In genomic region chr16:35939690-35940089, GRCm38 (mm10) we compare ENCODE assay signal across 8 mouse cellular contexts. TPM values are rescaled to one million over a fixed set of nuclear protein-coding genes. Genes with fewer than 3 reads are reported as not detected.
DNase-seq lines count a peak whose midpoint lies in the region; ATAC-seq and TF ChIP-seq lines count a peak whose summit lies in the region.

No protein-coding gene starts in this region.

- H3K27me3 ChIP-seq in E14TG2a.4 (ENCODE audit: insufficient read depth, low read length), result peaks cover 5% of the 10 kb centered on the region; the same call in 1 of the 2 replicates
- H3K27me3 ChIP-seq in forebrain, embryonic 12.5 days, result peaks cover 17% of the 10 kb centered on the region
- H3K27me3 ChIP-seq in heart, postnatal 0 days (ENCODE audit: control insufficient read depth, insufficient read depth, low read length), result no peaks in the 10 kb centered on the region
- no peaks in the 10 kb centered on the region for H3K27me3 ChIP-seq in liver, embryonic 14.5 days (ENCODE audit: control insufficient read depth, insufficient read depth, low read length)
- H3K27me3 ChIP-seq in stomach, postnatal 0 days (ENCODE audit: control insufficient read depth, insufficient read depth, low read length), result no peaks in the 10 kb centered on the region

- H3K4me3 ChIP-seq in E14TG2a.4 (replicated peaks; ENCODE audit: low read length), result peak overlapping the region; percentile 86
- H3K4me3 ChIP-seq in forebrain, embryonic 12.5 days (replicated peaks), result no peak overlapping the region
- H3K4me3 ChIP-seq in heart, postnatal 0 days (ENCODE audit: low read depth, low read length), result peak overlapping the region; percentile 80
- H3K4me3 ChIP-seq in liver, embryonic 14.5 days (ENCODE audit: insufficient read depth in 1 of 2, low read depth in 2 of 2, low read length in 2 of 2), result peak overlapping the region; percentile 80 to 88
- H3K4me3 ChIP-seq in stomach, postnatal 0 days (ENCODE audit: low read depth, low read length), result peak overlapping the region; percentile 80

- peaks cover 3% of the 10 kb centered on the region for H3K36me3 ChIP-seq in E14TG2a.4 (ENCODE audit: insufficient read depth, low read length)
- 0 out of 2 replicates have a peak, but pooled peaks cover 3% of the 10 kb centered on the region for H3K36me3 ChIP-seq in forebrain, embryonic 12.5 days (replicated peaks)
- peaks cover 36% of the 10 kb centered on the region for H3K36me3 ChIP-seq in heart, postnatal 0 days (replicated peaks; ENCODE audit: control insufficient read depth, insufficient read depth, low read length)
- peaks cover 2% of the 10 kb centered on the region for H3K36me3 ChIP-seq in liver, embryonic 14.5 days (replicated peaks; ENCODE audit: control insufficient read depth, insufficient read depth, low read depth)
- 0 out of 2 replicates have a peak, but pooled peaks cover 4% of the 10 kb centered on the region for H3K36me3 ChIP-seq in stomach, postnatal 0 days (ENCODE audit: control insufficient read depth, insufficient read depth, low read length)

- no peak overlapping the region for H3K27ac ChIP-seq in forebrain, embryonic 12.5 days
- peak overlapping the region; percentile 86 for H3K27ac ChIP-seq in heart, postnatal 0 days (ENCODE audit: low read depth)
- no peak overlapping the region for H3K27ac ChIP-seq in liver, embryonic 14.5 days
- peak overlapping the region; percentile 88 for H3K27ac ChIP-seq in stomach, postnatal 0 days (replicated peaks)

- no peak for TF ChIP-seq EP300 in heart, postnatal 0 days (IDR thresholded peaks at IDR 0.05; ENCODE audit: low read depth)
- no peak for TF ChIP-seq EP300 in liver, embryonic 14.5 days (IDR thresholded peaks at IDR 0.05; ENCODE audit: low read depth)
- TF ChIP-seq EP300 in stomach, postnatal 0 days (optimal IDR thresholded peaks at IDR 0.05), result no peak

- H3K4me1 ChIP-seq in E14TG2a.4 (replicated peaks; ENCODE audit: low read depth, low read length), result peaks cover 40% of the 10 kb centered on the region
- H3K4me1 ChIP-seq in forebrain, embryonic 12.5 days, result peaks cover 15% of the 10 kb centered on the region
- 0 out of 2 replicates have a peak, but pooled peaks cover 7% of the 10 kb centered on the region for H3K4me1 ChIP-seq in heart, postnatal 0 days (ENCODE audit: control insufficient read depth, insufficient read depth)
- H3K4me1 ChIP-seq in liver, embryonic 14.5 days (replicated peaks; ENCODE audit: control insufficient read depth in 2 of 2, insufficient read depth in 2 of 2, low read length in 1 of 2), result peaks cover 0 to 8% of the 10 kb centered on the region in 2 experiments; a peak in 1 of 4 replicates
- no peaks in the 10 kb centered on the region for H3K4me1 ChIP-seq in stomach, postnatal 0 days (replicated peaks; ENCODE audit: control insufficient read depth, insufficient read depth)

- H3K9me3 ChIP-seq in E14TG2a.4 (ENCODE audit: low read length), result no peaks in the 10 kb centered on the region
- H3K9me3 ChIP-seq in forebrain, embryonic 12.5 days, result no peaks in the 10 kb centered on the region
- no peaks in the 10 kb centered on the region for H3K9me3 ChIP-seq in heart, postnatal 0 days (replicated peaks; ENCODE audit: control insufficient read depth, low read length)
- no peaks in the 10 kb centered on the region for H3K9me3 ChIP-seq in liver, embryonic 14.5 days (ENCODE audit: control insufficient read depth, low read length)
- H3K9me3 ChIP-seq in stomach, postnatal 0 days (ENCODE audit: control insufficient read depth, low read length), result no peaks in the 10 kb centered on the region

- H3K9ac ChIP-seq in forebrain, embryonic 12.5 days, result no peak overlapping the region
- peak overlapping the region; percentile 89; the same call in 1 of the 2 replicates for H3K9ac ChIP-seq in heart, postnatal 0 days (replicated peaks; ENCODE audit: low read depth, low read length)
- H3K9ac ChIP-seq in liver, embryonic 14.5 days (replicated peaks), result peak overlapping the region; percentile 87
- H3K9ac ChIP-seq in stomach, postnatal 0 days (ENCODE audit: low read length), result peak overlapping the region; percentile 86

- peak; percentile 66 for TF ChIP-seq CTCF in E14TG2a.4 (conservative IDR thresholded peaks at IDR 0.05; ENCODE audit: low read length)
- TF ChIP-seq CTCF in heart, postnatal 0 days (IDR thresholded peaks at IDR 0.05; ENCODE audit: low read depth), result peak; percentile 62
- TF ChIP-seq CTCF in liver, embryonic 14.5 days (IDR thresholded peaks at IDR 0.05; ENCODE audit: low read depth), result peak; percentile 91
- TF ChIP-seq CTCF in stomach, postnatal 0 days (IDR thresholded peaks at IDR 0.05; ENCODE audit: low read depth), result peak; percentile 85

- H3K4me2 ChIP-seq in forebrain, embryonic 12.5 days, result peak overlapping the region; percentile 80
- peak overlapping the region; percentile 65 for H3K4me2 ChIP-seq in heart, postnatal 0 days (ENCODE audit: low read depth, low read length)
- H3K4me2 ChIP-seq in liver, embryonic 14.5 days (ENCODE audit: low read depth), result peak overlapping the region; percentile 85
- H3K4me2 ChIP-seq in stomach, postnatal 0 days (replicated peaks; ENCODE audit: low read depth), result peak overlapping the region; percentile 82

- DNase-seq in c-Kit-positive CD71-positive TER-119-positive erythroid progenitor cells, embryonic 14.5 days (ENCODE audit: low spot score), result peak; percentile 82
- DNase-seq in heart, postnatal 0 days (ENCODE audit: low spot score), result peak; percentile 91
- peak; percentile 92 to 94 for DNase-seq in kidney, postnatal 36 days
- DNase-seq in liver, embryonic 14.5 days (ENCODE audit: low read depth in 3 of 3, low spot score in 3 of 3), result peak; percentile 72 to 82 (median 76)
- peak; percentile 58 for DNase-seq in neural tube, embryonic 10.5 days (ENCODE audit: extremely low spot score, low spot score)
- DNase-seq in stomach, postnatal 0 days (ENCODE audit: low spot score), result peak; percentile 87

- ATAC-seq in forebrain, embryonic 12.5 days (ENCODE audit: low FRiP score), result peak; percentile 51; the same call in 1 of the 2 replicates
- peak; percentile 62 for ATAC-seq in heart, postnatal 0 days (ENCODE audit: insufficient read depth, low read depth)
- ATAC-seq in liver, embryonic 14.5 days (ENCODE audit: insufficient read depth), result peak; percentile 73
- peak; percentile 87 for ATAC-seq in stomach, postnatal 0 days (ENCODE audit: low FRiP score, low TSS enrichment)

- WGBS in forebrain, embryonic 12.5 days, result 20% methylated on average over 9 of the region's 9 CpGs
- WGBS in heart, postnatal 0 days, result 8% methylated on average over 9 of the region's 9 CpGs
- WGBS in liver, embryonic 14.5 days (ENCODE audit: insufficient replicate concordance), result 2% methylated on average over 9 of the region's 9 CpGs
- WGBS in stomach, postnatal 0 days, result 12% methylated on average over 9 of the region's 9 CpGs

RNA-seq across cellular contexts. Expression of gene Dtx3l, which starts 0.7 kb away (rescaled TPM):
- polyA plus RNA-seq in forebrain, embryonic 12.5 days (2016; fragmentation: Nextera tagmentation; extraction: Ambion mirVana), result 4.8 and 4.9 TPM in 2 replicates
- total RNA-seq in heart, postnatal 0 days (2014; rRNA removed; ENCODE audit: low replicate concordance), result 8.1 and 11.2 TPM in 2 replicates
- polyA plus RNA-seq in heart, postnatal 0 days (2015; fragmentation: Nextera tagmentation; extraction: Ambion mirVana), result 5.1 and 5.6 TPM in 2 replicates
- 1.5 and 1.9 TPM in 2 replicates for polyA plus RNA-seq in liver, embryonic 14.5 days (2012; rRNA removed)
- polyA plus RNA-seq in liver, embryonic 14.5 days (2014; fragmentation: Nextera tagmentation; extraction: Ambion mirVana), result 3.2 and 3.5 TPM in 2 replicates
- polyA plus RNA-seq in stomach, postnatal 0 days (2015; fragmentation: Nextera tagmentation; extraction: Ambion mirVana), result 4.4 and 4.9 TPM in 2 replicates

RNA-seq across cellular contexts. Expression of gene Parp9, which starts 1.4 kb away (rescaled TPM):
- 2.6 and 3.7 TPM in 2 replicates for polyA plus RNA-seq in forebrain, embryonic 12.5 days (2016; fragmentation: Nextera tagmentation; extraction: Ambion mirVana)
- total RNA-seq in heart, postnatal 0 days (2014; rRNA removed; ENCODE audit: low replicate concordance), result 9.7 and 26.6 TPM in 2 replicates
- polyA plus RNA-seq in heart, postnatal 0 days (2015; fragmentation: Nextera tagmentation; extraction: Ambion mirVana), result 9.0 and 11.4 TPM in 2 replicates
- 2.8 and 4.3 TPM in 2 replicates for polyA plus RNA-seq in liver, embryonic 14.5 days (2012; rRNA removed)
- polyA plus RNA-seq in liver, embryonic 14.5 days (2014; fragmentation: Nextera tagmentation; extraction: Ambion mirVana), result 6.9 and 7.6 TPM in 2 replicates
- 9.5 and 9.8 TPM in 2 replicates for polyA plus RNA-seq in stomach, postnatal 0 days (2015; fragmentation: Nextera tagmentation; extraction: Ambion mirVana)

RNA-seq across cellular contexts. Expression of gene Kpna1, which starts 38.9 kb away (rescaled TPM):
- 90.1 and 96.3 TPM in 2 replicates for polyA plus RNA-seq in forebrain, embryonic 12.5 days (2016; fragmentation: Nextera tagmentation; extraction: Ambion mirVana)
- 46.3 and 55.0 TPM in 2 replicates for total RNA-seq in heart, postnatal 0 days (2014; rRNA removed; ENCODE audit: low replicate concordance)
- 29.4 and 37.3 TPM in 2 replicates for polyA plus RNA-seq in heart, postnatal 0 days (2015; fragmentation: Nextera tagmentation; extraction: Ambion mirVana)
- 7.7 and 10.9 TPM in 2 replicates for polyA plus RNA-seq in liver, embryonic 14.5 days (2012; rRNA removed)
- 35.0 and 36.1 TPM in 2 replicates for polyA plus RNA-seq in liver, embryonic 14.5 days (2014; fragmentation: Nextera tagmentation; extraction: Ambion mirVana)
- polyA plus RNA-seq in stomach, postnatal 0 days (2015; fragmentation: Nextera tagmentation; extraction: Ambion mirVana), result 19.5 and 20.3 TPM in 2 replicates

Comparison
In these comparisons a context has a peak if more than half of its experiments do, and no peak if none do; other contexts are left out.
1. H3K27ac ChIP-seq: peak in heart, postnatal 0 days (single experiment) and stomach, postnatal 0 days (single experiment); none in forebrain, embryonic 12.5 days (single experiment) and liver, embryonic 14.5 days (single experiment).
2. Peak in every context shown above with its lines, with median percentiles within 50 percentile points of each other: CTCF ChIP-seq, DNase-seq, ATAC-seq and H3K4me2 ChIP-seq.